Mouse (Mus musculus) gonadal fat pad, adult 2 months (tissue): ENCODE results near the gene Speer4d. TPM values are rescaled to one million over a fixed set of nuclear protein-coding genes. Genes with fewer than 3 reads are reported as not detected.
"Not testable (repeated sequence)": the region's sequence is repeated elsewhere in the genome, so short reads cannot be mapped to it uniquely, and the experiment has no call there.

ENCODE experiments used
- DNase-seq: peaks from one replicate; pipeline ENCODE4 v3.0.0-alpha.2; 2012; ENCODE audit warnings: low read depth
- polyA plus RNA-seq: library from polyadenylated mRNA; depleted of rRNA; stranded (reverse); fragments of >200 nt; gene quantifications from 2 replicates; pipeline ENCODE4 v1.2.3, GENCODE M21; 2012; rRNA removed

The Speer4d gene
- not detected in 2 replicates for polyA plus RNA-seq

GRCm38 (mm10) chr5:15618764-15619163 lies at the start of gene Speer4d:
TSS of gene Speer4d (plus strand) at chr5:15619064.
- not testable (repeated sequence) for DNase-seq

GRCm38 (mm10) chr5:15573735-15574134 lies 45.1 kb upstream of the Speer4d start:
- not testable (repeated sequence) for DNase-seq

GRCm38 (mm10) chr5:15577033-15577432 lies 41.8 kb upstream of the Speer4d start, which contains the start of gene Gm21083:
TSS of gene Gm21083 (plus strand) at chr5:15577333.
- DNase-seq = not testable (repeated sequence)

GRCm38 (mm10) chr5:15586351-15586750 lies 32.5 kb upstream of the Speer4d start:
- not testable (repeated sequence) for DNase-seq

GRCm38 (mm10) chr5:15588291-15588690 lies 30.6 kb upstream of the Speer4d start:
- DNase-seq = not testable (repeated sequence)

GRCm38 (mm10) chr5:15590635-15591034 lies 28.2 kb upstream of the Speer4d start:
- DNase-seq = not testable (repeated sequence)

GRCm38 (mm10) chr5:15591577-15591976 lies 27.3 kb upstream of the Speer4d start:
- not testable (repeated sequence) for DNase-seq

GRCm38 (mm10) chr5:15598831-15599230 lies 20.0 kb upstream of the Speer4d start:
- DNase-seq = not testable (repeated sequence)

- not testable (repeated sequence) for DNase-seq
Measured at GRCm38 (mm10) chr5:15600342-15600741, 18.5 kb upstream of the Speer4d start.

GRCm38 (mm10) chr5:15601481-15601880 lies 17.4 kb upstream of the Speer4d start:
- DNase-seq = not testable (repeated sequence)

GRCm38 (mm10) chr5:15601960-15602359 lies 16.9 kb upstream of the Speer4d start:
- not testable (repeated sequence) for DNase-seq

GRCm38 (mm10) chr5:15602424-15602947 lies 16.4 kb upstream of the Speer4d start:
- DNase-seq = not testable (repeated sequence)

GRCm38 (mm10) chr5:15603008-15603407 lies 15.9 kb upstream of the Speer4d start:
- DNase-seq = not testable (repeated sequence)

- not testable (repeated sequence) for DNase-seq
Measured at GRCm38 (mm10) chr5:15603585-15603984, 15.3 kb upstream of the Speer4d start.

- DNase-seq = not testable (repeated sequence)
Measured at GRCm38 (mm10) chr5:15606677-15607076, 12.2 kb upstream of the Speer4d start.

- not testable (repeated sequence) for DNase-seq
Measured at GRCm38 (mm10) chr5:15610695-15611094, 8.2 kb upstream of the Speer4d start.

GRCm38 (mm10) chr5:15616195-15616594 lies 2.7 kb upstream of the Speer4d start:
- DNase-seq = not testable (repeated sequence)

- not testable (repeated sequence) for DNase-seq
Measured at GRCm38 (mm10) chr5:15628136-15628535, 9.3 kb downstream of the Speer4d start.

- not testable (repeated sequence) for DNase-seq
Measured at GRCm38 (mm10) chr5:15630068-15630467, 11.2 kb downstream of the Speer4d start.

GRCm38 (mm10) chr5:15637637-15638036 lies 18.8 kb downstream of the Speer4d start:
- not testable (repeated sequence) for DNase-seq

GRCm38 (mm10) chr5:15645707-15646106 lies 26.8 kb downstream of the Speer4d start:
- not testable (repeated sequence) for DNase-seq

GRCm38 (mm10) chr5:15652334-15652733 lies 33.5 kb downstream of the Speer4d start:
- DNase-seq = not testable (repeated sequence)

GRCm38 (mm10) chr5:15656959-15657358 lies 38.1 kb downstream of the Speer4d start, which contains the start of gene 4930572O03Rik:
TSS of gene 4930572O03Rik (minus strand) at chr5:15657059.
- DNase-seq = not testable (repeated sequence)
